Mouse (Mus musculus) layer of hippocampus, adult 2 months (tissue): ENCODE data around the gene Gm32687. TPM values are rescaled to one million over a fixed set of nuclear protein-coding genes. Genes with fewer than 3 reads are reported as not detected.
"Not testable (repeated sequence)": the region's sequence is repeated elsewhere in the genome, so short reads cannot be mapped to it uniquely, and the experiment has no call there.

Source experiments
- DNase-seq, 2 experiments: peaks; one replicate each; pipeline ENCODE4 v3.0.0; 2022; ENCODE audit warnings: low spot score in 2 of 2
- H3K27ac ChIP-seq: fragments of 200-600 bp; 2 replicates; pipeline ENCODE4 v1.8.1; 2022
- H3K4me3 ChIP-seq: fragments of 200-600 bp; 2 replicates; pipeline ENCODE4 v1.8.1; 2022; ENCODE audit warnings: mild to moderate bottlenecking
- long read RNA-seq, 2 experiments: library from polyadenylated mRNA; stranded (forward); transcript quantifications; one replicate each; pipeline ENCODE4 v2.0.0; 2021; ENCODE audit warnings: borderline mapping rate in 2 of 2
- total RNA-seq, 2 experiments: library from RNA; stranded (reverse); gene quantifications; 2 replicates each; pipeline ENCODE4 v1.2.3; 2021

Gm32687 gene
- total RNA-seq = 1 to 10 TPM; 2.7 to 4.0 TPM
- long read RNA-seq, experiment 1, partial matches to known transcripts = 0 of 1 reads
- long read RNA-seq, experiment 1, other reads (novel, unspliced or antisense) = 1 of 1 reads
- long read RNA-seq, experiment 2, partial matches to known transcripts = 0 of 3 reads
- long read RNA-seq, experiment 2, other reads (novel, unspliced or antisense) = 2 of 3 reads

DNA sequence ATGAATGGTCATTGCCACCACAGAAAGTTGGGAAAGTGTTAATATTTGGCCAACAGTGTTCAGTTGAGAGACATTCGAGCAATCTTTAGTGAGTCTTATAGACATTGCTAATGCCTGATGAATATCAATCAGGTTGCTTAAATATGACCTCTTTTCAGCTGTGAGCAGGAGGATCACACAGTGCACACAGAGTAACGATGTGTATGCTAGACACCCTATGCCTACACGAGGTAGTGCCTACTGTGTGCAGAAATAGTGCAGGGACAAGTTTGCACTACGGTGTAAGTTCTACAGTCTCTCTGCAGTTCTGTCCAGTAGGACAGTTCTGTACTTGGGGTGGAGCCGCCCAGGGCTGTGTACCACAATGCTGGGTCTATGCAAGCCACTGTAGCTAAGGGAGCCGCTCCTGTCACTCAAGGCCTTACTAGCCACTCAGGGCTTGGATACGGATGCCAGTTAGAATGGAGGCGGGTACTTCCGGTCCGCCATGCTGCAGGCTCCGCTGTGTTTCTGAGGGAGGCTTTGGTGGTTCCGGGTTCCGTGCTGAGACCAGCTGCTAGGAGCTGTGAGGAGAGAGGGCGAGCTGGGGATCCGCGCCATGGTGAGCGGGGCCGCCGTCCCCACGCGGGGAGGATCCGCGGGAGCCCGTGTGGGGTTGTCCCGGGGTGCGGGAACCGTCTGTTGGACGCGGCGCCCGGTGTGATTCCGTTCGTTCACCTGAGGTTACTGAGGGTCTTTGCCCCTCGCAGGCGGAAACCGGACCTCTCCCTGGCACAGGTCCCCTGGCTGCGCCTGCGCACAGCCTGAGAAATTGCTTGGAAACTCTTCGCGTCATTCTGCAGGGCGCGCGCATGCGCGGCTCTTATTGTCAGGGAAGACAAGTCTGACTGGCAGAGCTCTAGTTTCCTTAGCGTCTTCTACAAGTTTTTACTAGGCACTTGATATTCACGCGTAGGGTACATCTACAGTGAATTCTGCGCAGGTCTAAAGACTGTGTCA lies at the start of gene Gm32687:
TSS of gene Gm32687 (plus strand) at position 526 of the 999 bp plus-strand sequence.
- not testable (repeated sequence) for DNase-seq, H3K4me3 ChIP-seq, H3K27ac ChIP-seq

- H3K4me3 ChIP-seq, DNase-seq, H3K27ac ChIP-seq: not testable (repeated sequence)
Measured at GRCm38 (mm10) chr10:81846219-81846618, 17.5 kb upstream of the Gm32687 start.

- not testable (repeated sequence) for H3K4me3 ChIP-seq, H3K27ac ChIP-seq, DNase-seq
Measured at GRCm38 (mm10) chr10:81929842-81930743, 66.4 kb downstream of the Gm32687 start, which contains the start of gene Zfp781. Zfp781 (minus strand) TSS chr10:81930480.

Other genes starting within 250 kb of the Gm32687 start
- gene Sirt6, start 236.1 kb upstream of the Gm32687 start, total RNA-seq = 10 to 100 TPM; 29.7 to 31.4 TPM
- gene Ankrd24, start 235.4 kb upstream of the Gm32687 start, total RNA-seq = 10 to 100 TPM; 33.6 to 38.6 TPM
- gene Gm10778, start 214.9 kb upstream of the Gm32687 start, total RNA-seq = 1 to 10 TPM; 3.6 to 5.0 TPM
- gene Zfp433, start 159.1 kb upstream of the Gm32687 start, total RNA-seq = 10 to 100 TPM in 1 of 2 experiments, 1 to 10 TPM in 1; 9.0 to 12.3 TPM
- gene Gm3055, start 92.8 kb upstream of the Gm32687 start, total RNA-seq = 1 to 10 TPM; 8.2 to 8.4 TPM
- gene Gm4767, start 51.7 kb upstream of the Gm32687 start, total RNA-seq = 1 to 10 TPM; 2.6 to 3.6 TPM
- 1 to 10 TPM; 4.0 to 5.3 TPM for gene Zfp781, start 66.5 kb downstream of the Gm32687 start, total RNA-seq
- 10 to 100 TPM; 11.9 to 12.5 TPM for gene Zfp873, start 184.2 kb downstream of the Gm32687 start, total RNA-seq
- 1 to 10 TPM; 7.7 to 8.5 TPM for gene BC024063, start 219.4 kb downstream of the Gm32687 start, total RNA-seq